Mouse (Mus musculus) midbrain, embryonic 12.5 days (tissue): ENCODE measurements at regions not wholly inside any gene's neighbourhood (a gene's known extent, or its start where the extent isn't known, plus 50 kb on each side); places are given as distances from the start of the nearest gene placed in this dataset.

Experiments
- ATAC-seq: fragments of 200-750 bp; cut with Nextera tagmentation; 2 replicates; pipeline ENCODE4 v1.8.0; 2017; ENCODE audit warnings: low read depth, moderate TSS enrichment, moderate library complexity; ENCODE audit not compliant: low FRiP score
- H3K27ac ChIP-seq: fragments of 300-500 bp; sonication (generic); replicated peaks from 2 replicates; pipeline ENCODE4 v1.5.1; 2016; ENCODE audit warnings: mild to moderate bottlenecking
- H3K27me3 ChIP-seq: fragments of 300-500 bp; sonication (generic); 2 replicates; pipeline ENCODE4 v1.6.1; 2016; ENCODE audit warnings: mild to moderate bottlenecking
- H3K36me3 ChIP-seq: fragments of 300-500 bp; sonication (generic); 2 replicates; pipeline ENCODE4 v1.6.1; 2016
- H3K4me1 ChIP-seq: fragments of 300-500 bp; sonication (generic); 2 replicates; pipeline ENCODE4 v1.6.1; 2016
- H3K4me2 ChIP-seq: fragments of 300-500 bp; sonication (generic); replicated peaks from 2 replicates; pipeline ENCODE4 v1.6.1; 2016; ENCODE audit warnings: mild to moderate bottlenecking, moderate library complexity
- H3K4me3 ChIP-seq: fragments of 300-500 bp; sonication (generic); 2 replicates; pipeline ENCODE4 v1.5.1; 2016; ENCODE audit warnings: mild to moderate bottlenecking
- H3K9ac ChIP-seq: fragments of 300-500 bp; sonication (generic); replicated peaks from 2 replicates; pipeline ENCODE4 v1.6.1; 2016; ENCODE audit warnings: mild to moderate bottlenecking, moderate library complexity
- H3K9me3 ChIP-seq: fragments of 300-500 bp; sonication (generic); 2 replicates; pipeline ENCODE4 v1.6.1; 2016; ENCODE audit warnings: mild to moderate bottlenecking
- WGBS: fragments of 180-500 bp; shearing (Covaris S2); methylation state at CpG from one replicate; pipeline ENCODE4 v1.1.7; 2016; 5-methylcytosine and 5-hydroxymethylcytosine counted together

DNA sequence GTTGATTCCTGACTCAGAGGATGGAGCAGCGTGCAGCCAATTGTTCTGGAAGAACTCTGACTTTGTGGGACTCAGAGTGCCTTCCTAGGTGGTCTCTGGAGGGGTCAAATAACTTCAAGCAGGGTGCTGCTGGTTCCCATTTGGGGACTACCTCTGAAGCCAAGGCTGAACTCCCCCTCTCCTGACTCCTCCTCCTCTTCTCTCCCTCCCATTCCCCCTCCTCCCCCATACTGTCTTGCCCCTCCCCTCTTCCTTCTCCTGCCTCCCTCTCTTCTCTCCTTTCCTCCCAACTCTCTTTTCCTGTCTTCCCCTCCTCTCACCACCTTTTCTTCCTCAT, 632.1 kb downstream of the Zfp706 start:
- H3K4me1 ChIP-seq = peaks cover 16% of the 10 kb centered on the region
- H3K27me3 ChIP-seq = peaks cover 22% of the 10 kb centered on the region
- no peaks in the 10 kb centered on the region for H3K9me3 ChIP-seq
- peak overlapping the region; percentile 75 for H3K4me2 ChIP-seq
- H3K9ac ChIP-seq = no peak overlapping the region
- no peak overlapping the region for H3K27ac ChIP-seq
- peak overlapping the region; percentile 41; the same call in 1 of the 2 replicates for H3K4me3 ChIP-seq
- H3K36me3 ChIP-seq = no peaks in the 10 kb centered on the region
- ATAC-seq = peak; percentile 41; the same call in 1 of the 2 replicates
- WGBS = 0% methylated on average over 1 of the region's 1 CpGs

DNA sequence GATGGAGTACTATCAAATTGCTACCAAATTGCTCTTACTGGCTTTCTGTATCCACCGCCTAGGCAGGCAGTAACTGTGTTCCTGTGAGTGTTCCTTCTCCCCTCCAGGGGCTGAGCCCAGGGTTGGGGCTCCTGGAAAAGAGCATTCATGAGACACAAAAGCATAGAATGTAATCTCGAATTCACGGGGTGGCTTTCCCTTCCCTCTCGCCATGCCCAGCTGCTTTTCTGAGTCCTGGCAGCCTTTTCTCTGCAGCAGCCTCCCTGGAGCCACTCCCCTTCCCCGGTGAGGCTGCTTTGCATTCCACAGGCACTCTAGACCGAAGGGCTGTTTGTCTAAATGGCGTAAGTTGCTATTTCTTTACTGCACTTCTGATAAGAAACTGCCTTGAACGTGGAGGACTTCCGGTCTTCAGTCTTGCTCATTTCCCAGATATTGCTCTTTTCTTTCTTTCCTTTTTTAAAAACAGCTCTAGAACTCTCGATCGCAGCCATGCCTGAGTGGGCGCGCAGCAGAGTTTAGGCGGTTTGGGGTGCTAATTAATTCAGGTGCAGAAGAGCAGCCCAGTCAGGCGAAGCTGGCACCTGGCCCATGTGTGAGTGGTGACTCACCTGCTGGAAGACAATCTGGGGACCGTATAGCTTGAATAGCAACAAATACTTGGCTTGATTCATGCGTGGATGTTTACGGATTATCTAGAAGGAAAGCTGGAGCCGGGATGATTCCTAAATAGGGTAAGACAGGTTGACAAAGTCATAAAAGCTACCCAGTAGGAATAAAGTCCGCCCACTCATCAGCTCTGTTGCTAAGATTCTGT, 632.6 kb downstream of the Zfp706 start:
- Histone ChIP-seq H3K27me3 (peaks cover 22% of the 10 kb centered on the region), H3K4me1 (peaks cover 15% of the 10 kb centered on the region), H3K9ac (peak overlapping the region; percentile 45; the same call in 1 of the 2 replicates), H3K27ac (no peak overlapping the region), H3K36me3 (no peaks in the 10 kb centered on the region), H3K4me3 (peak overlapping the region; percentile 41), H3K4me2 (peak overlapping the region; percentile 75), H3K9me3 (no peaks in the 10 kb centered on the region)
- ATAC-seq = peak; percentile 54
- WGBS = 2% methylated on average over 20 of the region's 20 CpGs

DNA sequence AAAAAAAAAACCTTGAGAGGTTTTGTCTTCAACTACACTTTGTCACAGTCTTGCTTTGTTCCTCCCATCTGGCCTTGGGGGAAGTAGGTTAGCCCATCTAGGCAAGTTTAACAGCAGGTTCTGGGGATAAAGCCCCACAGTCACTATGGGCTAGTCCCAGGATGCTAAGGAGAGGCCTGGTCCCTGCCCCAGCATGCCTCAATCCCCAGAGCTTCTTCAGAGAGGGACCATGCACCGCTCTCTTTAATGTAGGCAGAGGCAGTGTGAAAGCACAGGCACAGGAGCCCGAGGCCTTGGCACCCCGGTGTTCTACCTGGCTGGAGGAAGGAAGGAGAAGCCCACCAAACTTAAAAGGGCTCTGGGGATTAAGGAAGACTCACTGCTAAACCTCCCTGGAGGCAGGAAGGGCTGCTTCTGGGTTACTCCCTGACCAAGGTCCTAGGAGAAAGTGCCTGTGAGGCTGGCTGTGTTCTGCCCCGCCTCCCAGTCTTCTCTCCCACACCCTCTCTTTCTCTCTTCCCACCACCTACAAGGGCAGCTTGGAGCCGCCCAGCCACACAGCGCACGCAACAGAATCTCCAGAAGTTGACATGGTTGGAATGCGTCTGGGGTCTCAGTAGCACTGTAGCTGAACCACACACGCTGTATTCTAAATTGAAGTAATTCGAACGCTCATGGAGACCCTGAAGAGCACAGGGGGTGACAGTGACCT, 633.5 kb downstream of the Zfp706 start:
- no peak overlapping the region for H3K27ac ChIP-seq
- peaks cover 15% of the 10 kb centered on the region for H3K4me1 ChIP-seq
- peak overlapping the region; percentile 75 for H3K4me2 ChIP-seq
- H3K9ac ChIP-seq = no peak overlapping the region
- no peaks in the 10 kb centered on the region for H3K9me3 ChIP-seq
- H3K4me3 ChIP-seq = peak overlapping the region; percentile 41
- H3K36me3 ChIP-seq = no peaks in the 10 kb centered on the region
- peak; percentile 44; the same call in 1 of the 2 replicates for ATAC-seq
- H3K27me3 ChIP-seq = peaks cover 22% of the 10 kb centered on the region
- 2% methylated on average over 11 of the region's 11 CpGs for WGBS

DNA sequence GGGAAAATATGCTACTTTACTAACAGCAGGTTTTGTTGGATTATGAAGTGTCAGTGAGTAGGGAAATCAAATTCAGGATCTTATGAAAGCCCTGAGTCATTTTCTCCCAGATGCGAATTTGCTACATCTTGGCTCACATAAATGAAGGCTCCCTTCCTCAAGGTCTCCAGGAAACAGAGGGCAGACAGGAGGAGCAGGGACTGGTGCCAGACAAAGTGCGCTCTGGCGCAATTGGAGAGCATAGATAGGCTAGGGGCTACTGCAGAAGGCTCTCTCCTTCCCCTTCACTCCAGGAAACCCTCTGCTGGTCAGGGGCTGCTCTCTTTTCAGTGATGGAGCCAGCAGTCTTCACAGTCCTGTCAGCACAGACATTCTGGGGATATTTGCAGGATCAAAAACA, 634.1 kb downstream of the Zfp706 start:
- no peak overlapping the region for H3K27ac ChIP-seq
- no peak overlapping the region for H3K4me2 ChIP-seq
- no peak overlapping the region for H3K4me3 ChIP-seq
- peaks cover 22% of the 10 kb centered on the region for H3K27me3 ChIP-seq
- H3K36me3 ChIP-seq = no peaks in the 10 kb centered on the region
- ATAC-seq = no peak
- H3K9me3 ChIP-seq = no peaks in the 10 kb centered on the region
- no peak overlapping the region for H3K9ac ChIP-seq
- 61% methylated on average over 3 of the region's 3 CpGs for WGBS
- peaks cover 15% of the 10 kb centered on the region for H3K4me1 ChIP-seq

DNA sequence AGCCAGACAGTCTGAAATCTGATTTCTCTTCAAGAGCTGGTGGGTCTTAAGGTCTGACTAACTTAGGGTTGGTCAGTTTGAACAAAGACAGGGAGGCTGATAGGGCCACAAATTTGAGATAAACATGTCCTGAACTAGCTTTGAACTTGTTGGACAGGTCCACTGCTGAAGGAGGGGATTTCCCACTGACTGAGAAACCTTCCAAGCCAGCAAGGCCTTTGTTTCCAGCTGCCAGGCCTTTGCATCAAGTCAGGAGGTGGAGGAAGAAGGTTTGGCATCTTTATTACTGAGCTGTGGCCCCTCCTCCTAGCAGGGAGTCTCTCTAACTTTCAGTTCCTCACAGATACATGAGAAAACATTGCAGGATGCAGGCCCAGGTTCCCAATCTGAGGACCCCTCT, 636.2 kb downstream of the Zfp706 start:
- Histone ChIP-seq H3K36me3 (no peaks in the 10 kb centered on the region), H3K9ac (no peak overlapping the region), H3K4me3 (no peak overlapping the region), H3K27me3 (peaks cover 22% of the 10 kb centered on the region), H3K4me2 (no peak overlapping the region), H3K4me1 (peaks cover 15% of the 10 kb centered on the region), H3K9me3 (no peaks in the 10 kb centered on the region), H3K27ac (no peak overlapping the region)
- no peak for ATAC-seq

DNA sequence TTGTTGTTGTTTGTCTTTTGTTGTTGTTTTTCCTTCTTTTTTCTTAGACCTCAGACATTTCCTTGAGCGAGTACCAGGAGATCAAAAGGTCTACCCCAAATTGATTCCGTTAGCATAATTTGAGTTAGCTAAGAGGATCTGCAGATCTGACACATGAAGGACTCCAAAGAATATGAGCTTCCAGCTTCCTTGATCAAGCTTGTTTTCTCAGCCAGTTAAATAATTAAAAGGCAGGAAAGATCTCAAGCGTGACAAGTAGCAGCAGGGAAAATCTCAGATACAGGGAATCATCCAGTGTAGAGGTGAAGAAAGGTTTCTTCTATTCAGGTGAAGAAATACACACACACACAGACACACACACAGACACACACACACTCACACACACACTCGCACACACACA, 636.7 kb downstream of the Zfp706 start:
- Histone ChIP-seq H3K27me3 (peaks cover 22% of the 10 kb centered on the region), H3K9ac (no peak overlapping the region), H3K36me3 (no peaks in the 10 kb centered on the region), H3K27ac (no peak overlapping the region), H3K4me2 (no peak overlapping the region), H3K4me1 (peaks cover 15% of the 10 kb centered on the region), H3K4me3 (no peak overlapping the region), H3K9me3 (no peaks in the 10 kb centered on the region)
- no peak for ATAC-seq
- 72% methylated on average over 4 of the region's 4 CpGs for WGBS

DNA sequence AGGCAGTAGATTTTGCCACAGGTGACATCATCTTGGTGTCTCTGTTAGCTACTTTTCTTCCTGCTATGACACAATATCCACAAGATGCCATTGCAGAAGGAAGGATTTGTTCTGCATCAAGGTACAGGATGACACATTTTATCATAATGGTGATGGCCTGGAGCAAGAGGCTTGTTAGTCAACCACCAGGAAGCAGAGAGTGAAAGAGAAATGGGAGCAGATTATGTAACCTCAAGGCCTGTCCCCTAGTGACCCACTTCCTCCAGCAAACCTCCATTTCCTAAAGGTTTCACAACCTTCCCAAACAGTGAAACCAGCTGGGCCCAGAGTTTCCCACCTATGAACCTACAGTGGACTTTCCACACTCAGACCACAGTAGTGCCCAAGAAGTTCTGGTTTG, 640.3 kb downstream of the Zfp706 start:
- Histone ChIP-seq H3K4me2 (no peak overlapping the region), H3K27ac (no peak overlapping the region), H3K27me3 (no peaks in the 10 kb centered on the region), H3K36me3 (no peaks in the 10 kb centered on the region), H3K4me1 (no peaks in the 10 kb centered on the region), H3K4me3 (no peak overlapping the region), H3K9me3 (no peaks in the 10 kb centered on the region), H3K9ac (no peak overlapping the region)
- no peak for ATAC-seq

DNA sequence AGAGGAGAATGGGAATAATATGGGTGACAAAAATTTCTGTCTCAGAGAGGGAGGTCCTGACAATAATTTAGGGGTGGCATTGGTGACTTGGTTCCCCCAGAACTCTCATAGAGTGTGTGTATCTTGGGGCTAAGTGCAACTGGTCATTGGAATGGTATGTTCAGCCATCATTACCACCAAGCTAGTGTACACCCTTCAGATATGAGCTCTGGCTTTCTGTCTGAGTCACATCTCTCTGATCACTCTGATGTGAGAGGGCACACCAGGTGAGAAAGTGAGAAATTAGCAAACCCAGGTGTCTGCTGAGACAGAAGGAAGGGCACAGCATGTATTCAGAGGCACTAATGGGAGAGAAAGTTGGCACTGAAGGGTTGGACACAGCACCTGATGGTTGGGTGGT, 642.8 kb downstream of the Zfp706 start:
- no peak overlapping the region for H3K27ac ChIP-seq
- 0 out of 2 replicates have a peak, but pooled peaks cover 3% of the 10 kb centered on the region for H3K27me3 ChIP-seq
- H3K4me3 ChIP-seq = no peak overlapping the region
- H3K4me1 ChIP-seq = peaks cover 13% of the 10 kb centered on the region
- no peaks in the 10 kb centered on the region for H3K9me3 ChIP-seq
- no peaks in the 10 kb centered on the region for H3K36me3 ChIP-seq
- H3K9ac ChIP-seq = no peak overlapping the region
- no peak overlapping the region for H3K4me2 ChIP-seq
- no peak for ATAC-seq

DNA sequence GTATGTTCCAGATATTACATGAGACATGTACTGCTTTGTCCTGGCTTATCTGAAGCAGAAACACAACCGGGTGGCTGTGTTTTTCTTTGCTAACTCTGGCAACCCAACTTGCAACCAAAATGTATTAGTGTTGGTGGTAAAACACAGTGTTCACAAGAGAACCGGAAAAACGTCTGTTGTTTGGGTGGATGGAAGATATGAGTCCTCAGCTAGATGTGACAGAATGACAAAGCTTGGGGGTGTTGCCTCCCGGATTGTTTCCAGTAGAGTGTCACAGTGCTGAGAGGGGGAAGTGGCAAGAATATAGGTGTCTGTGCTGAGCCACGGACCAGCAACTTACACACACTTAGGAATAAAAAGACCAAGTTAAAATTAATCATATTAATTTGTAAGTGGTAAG, 643.5 kb downstream of the Zfp706 start:
- 90% methylated on average over 5 of the region's 5 CpGs for WGBS
- ATAC-seq = no peak
- Histone ChIP-seq H3K9me3 (no peaks in the 10 kb centered on the region), H3K4me1 (peaks cover 13% of the 10 kb centered on the region), H3K4me3 (no peak overlapping the region), H3K4me2 (no peak overlapping the region), H3K9ac (no peak overlapping the region), H3K36me3 (no peaks in the 10 kb centered on the region), H3K27me3 (0 out of 2 replicates have a peak, but pooled peaks cover 3% of the 10 kb centered on the region), H3K27ac (no peak overlapping the region)

DNA sequence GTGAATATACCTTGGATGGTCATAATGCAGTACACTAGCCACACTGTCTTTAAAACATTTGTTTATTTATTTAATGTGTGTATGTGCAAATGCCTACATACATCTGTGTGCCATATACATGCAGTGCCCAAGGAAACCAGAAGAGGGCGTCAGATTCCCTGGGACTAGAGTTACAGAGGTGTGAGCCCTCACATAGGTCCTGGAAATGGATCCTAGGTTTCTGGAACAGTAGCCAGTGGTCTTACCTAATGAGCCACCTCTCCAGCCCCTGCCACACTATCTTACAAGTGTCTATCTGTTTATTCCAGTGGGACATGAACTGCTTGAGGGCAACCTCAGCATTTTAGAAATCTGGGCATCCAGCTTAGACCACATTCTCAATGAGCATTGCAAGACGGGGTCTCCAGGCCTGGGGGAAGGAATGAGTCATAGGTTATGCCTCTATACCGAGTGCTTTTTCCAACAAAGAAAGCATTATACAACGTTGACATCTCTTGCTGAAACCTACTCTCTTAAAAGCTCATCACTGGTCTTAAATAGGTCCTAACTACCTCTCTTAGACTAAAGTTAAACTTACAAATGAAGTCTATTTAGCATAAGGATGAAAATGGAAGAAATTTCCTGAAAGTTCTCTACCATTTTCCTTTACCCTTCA, 644.5 kb downstream of the Zfp706 start:
- Histone ChIP-seq H3K36me3 (no peaks in the 10 kb centered on the region), H3K4me3 (no peak overlapping the region), H3K9ac (no peak overlapping the region), H3K27me3 (0 out of 2 replicates have a peak, but pooled peaks cover 3% of the 10 kb centered on the region), H3K27ac (no peak overlapping the region), H3K4me2 (no peak overlapping the region), H3K9me3 (no peaks in the 10 kb centered on the region), H3K4me1 (peaks cover 13% of the 10 kb centered on the region)
- 72% methylated on average over 4 of the region's 4 CpGs for WGBS
- ATAC-seq = no peak

DNA sequence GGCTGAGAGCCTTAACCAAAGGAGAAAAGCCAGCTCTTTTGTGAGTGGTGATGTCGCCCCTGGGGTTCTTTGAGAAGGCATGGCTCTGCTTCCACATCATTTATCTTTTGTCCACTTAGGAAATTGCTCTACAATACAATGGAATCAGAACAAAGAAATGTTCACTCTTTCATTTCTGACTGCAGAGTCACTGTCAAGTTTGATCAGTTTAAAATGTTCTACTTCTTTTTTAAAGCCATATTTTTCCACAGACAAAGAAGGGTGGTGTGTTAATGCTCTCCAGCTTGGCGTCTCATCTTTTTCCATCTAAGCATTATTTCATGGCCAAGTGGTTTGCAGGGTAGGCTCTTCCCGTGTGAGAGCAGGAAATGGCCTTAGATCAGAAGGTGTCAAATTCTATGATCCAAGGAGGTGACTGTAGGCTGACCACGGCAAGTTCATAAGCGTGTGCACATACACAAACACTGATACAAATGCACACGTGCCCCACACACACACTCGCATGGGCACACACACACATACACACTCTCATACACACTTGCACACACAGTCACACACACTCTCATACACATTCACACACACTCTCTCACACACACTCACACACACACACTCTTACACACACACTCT, 645.9 kb downstream of the Zfp706 start:
- H3K4me2 ChIP-seq = no peak overlapping the region
- H3K36me3 ChIP-seq = no peaks in the 10 kb centered on the region
- H3K9ac ChIP-seq = no peak overlapping the region
- no peak for ATAC-seq
- no peaks in the 10 kb centered on the region for H3K9me3 ChIP-seq
- 64% methylated on average over 7 of the region's 7 CpGs for WGBS
- no peak overlapping the region for H3K27ac ChIP-seq
- peaks cover 13% of the 10 kb centered on the region for H3K4me1 ChIP-seq
- H3K27me3 ChIP-seq = 0 out of 2 replicates have a peak, but pooled peaks cover 3% of the 10 kb centered on the region
- H3K4me3 ChIP-seq = no peak overlapping the region
